Mouse (Mus musculus) midbrain, embryonic 12.5 days (tissue): Measurements from ENCODE around the gene Polr2b. TPM values are rescaled to one million over a fixed set of nuclear protein-coding genes. Genes with fewer than 3 reads are reported as not detected.

ENCODE experiments used
- ATAC-seq: fragments of 200-750 bp; cut with Nextera tagmentation; 2 replicates; pipeline ENCODE4 v1.8.0; 2017; ENCODE audit warnings: low read depth, moderate TSS enrichment, moderate library complexity; ENCODE audit not compliant: low FRiP score
- H3K27ac ChIP-seq: fragments of 300-500 bp; sonication (generic); replicated peaks from 2 replicates; pipeline ENCODE4 v1.5.1; 2016; ENCODE audit warnings: mild to moderate bottlenecking
- H3K27me3 ChIP-seq: fragments of 300-500 bp; sonication (generic); 2 replicates; pipeline ENCODE4 v1.6.1; 2016; ENCODE audit warnings: mild to moderate bottlenecking
- H3K36me3 ChIP-seq: fragments of 300-500 bp; sonication (generic); 2 replicates; pipeline ENCODE4 v1.6.1; 2016
- H3K4me1 ChIP-seq: fragments of 300-500 bp; sonication (generic); 2 replicates; pipeline ENCODE4 v1.6.1; 2016
- H3K4me2 ChIP-seq: fragments of 300-500 bp; sonication (generic); replicated peaks from 2 replicates; pipeline ENCODE4 v1.6.1; 2016; ENCODE audit warnings: mild to moderate bottlenecking, moderate library complexity
- H3K4me3 ChIP-seq: fragments of 300-500 bp; sonication (generic); 2 replicates; pipeline ENCODE4 v1.5.1; 2016; ENCODE audit warnings: mild to moderate bottlenecking
- H3K9ac ChIP-seq: fragments of 300-500 bp; sonication (generic); replicated peaks from 2 replicates; pipeline ENCODE4 v1.6.1; 2016; ENCODE audit warnings: mild to moderate bottlenecking, moderate library complexity
- H3K9me3 ChIP-seq: fragments of 300-500 bp; sonication (generic); 2 replicates; pipeline ENCODE4 v1.6.1; 2016; ENCODE audit warnings: mild to moderate bottlenecking
- WGBS: fragments of 180-500 bp; shearing (Covaris S2); methylation state at CpG from one replicate; pipeline ENCODE4 v1.1.7; 2016; 5-methylcytosine and 5-hydroxymethylcytosine counted together
- polyA plus RNA-seq: library from polyadenylated mRNA; unstranded; fragments of >200 nt; fragmentation: Nextera tagmentation; extraction: Ambion mirVana; gene quantifications from 2 replicates; pipeline ENCODE4 v1.2.1, GENCODE M21; 2016

The Polr2b gene
- polyA plus RNA-seq, 1 experiment from 2014 or later: 92.3 TPM

GRCm38 (mm10) chr5:77354361-77354787 lies 44.4 kb downstream of the Polr2b start:
- Histone ChIP-seq H3K9ac (no peak overlapping the region), H3K27ac (no peak overlapping the region), H3K4me2 (peak overlapping the region; percentile 38), H3K27me3 (peaks cover 27% of the 10 kb centered on the region), H3K9me3 (no peaks in the 10 kb centered on the region), H3K4me3 (no peak overlapping the region), H3K4me1 (peaks cover 8% of the 10 kb centered on the region; the same call in 1 of the 2 replicates), H3K36me3 (peaks cover 11% of the 10 kb centered on the region)
- ATAC-seq: peak; percentile 54; the same call in 1 of the 2 replicates
- 12% methylated on average over 16 of the region's 16 CpGs for WGBS

GRCm38 (mm10) chr5:77355307-77356265 lies 45.6 kb downstream of the Polr2b start:
- 77% methylated on average over 19 of the region's 19 CpGs for WGBS
- peaks cover 8% of the 10 kb centered on the region; the same call in 1 of the 2 replicates for H3K4me1 ChIP-seq
- H3K4me3 ChIP-seq: no peak overlapping the region
- ATAC-seq: no peak
- peaks cover under 1% of the 10 kb centered on the region; the same call in 1 of the 2 replicates for H3K36me3 ChIP-seq
- H3K4me2 ChIP-seq: no peak overlapping the region
- H3K9me3 ChIP-seq: no peaks in the 10 kb centered on the region
- H3K27ac ChIP-seq: no peak overlapping the region
- H3K27me3 ChIP-seq: peaks cover 27% of the 10 kb centered on the region
- no peak overlapping the region for H3K9ac ChIP-seq

GRCm38 (mm10) chr5:77357405-77358149 lies 47.6 kb downstream of the Polr2b start:
- no peaks in the 10 kb centered on the region for H3K36me3 ChIP-seq
- peak; percentile 79 for ATAC-seq
- peaks cover 8% of the 10 kb centered on the region; the same call in 1 of the 2 replicates for H3K4me1 ChIP-seq
- no peak overlapping the region for H3K27ac ChIP-seq
- 16% methylated on average over 22 of the region's 22 CpGs for whole genome bisulfite sequencing
- no peaks in the 10 kb centered on the region for H3K9me3 ChIP-seq
- no peak overlapping the region; the same call in 1 of the 2 replicates for H3K9ac ChIP-seq
- H3K4me2 ChIP-seq: peak overlapping the region; percentile 54
- peak overlapping the region; percentile 30 for H3K4me3 ChIP-seq
- H3K27me3 ChIP-seq: peaks cover 27% of the 10 kb centered on the region

- ATAC-seq: peak; percentile 47
- H3K9me3 ChIP-seq: no peaks in the 10 kb centered on the region
- peaks cover 8% of the 10 kb centered on the region; the same call in 1 of the 2 replicates for H3K4me1 ChIP-seq
- H3K4me2 ChIP-seq: peak overlapping the region; percentile 54
- peak overlapping the region; percentile 30 for H3K4me3 ChIP-seq
- H3K9ac ChIP-seq: no peak overlapping the region; the same call in 1 of the 2 replicates
- no peaks in the 10 kb centered on the region for H3K36me3 ChIP-seq
- WGBS: 3% methylated on average over 10 of the region's 10 CpGs
- H3K27ac ChIP-seq: no peak overlapping the region
- peaks cover 27% of the 10 kb centered on the region for H3K27me3 ChIP-seq
Observed at GRCm38 (mm10) chr5:77358347-77358746, 48.4 kb downstream of the Polr2b start.

- peaks cover 21% of the 10 kb centered on the region for H3K27me3 ChIP-seq
- H3K4me2 ChIP-seq: no peak overlapping the region
- H3K27ac ChIP-seq: no peak overlapping the region
- H3K9me3 ChIP-seq: no peaks in the 10 kb centered on the region
- no peak overlapping the region for H3K4me3 ChIP-seq
- H3K4me1 ChIP-seq: peaks cover 8% of the 10 kb centered on the region; the same call in 1 of the 2 replicates
- 93% methylated on average over 4 of the region's 4 CpGs for WGBS
- ATAC-seq: no peak
- H3K36me3 ChIP-seq: no peaks in the 10 kb centered on the region
- no peak overlapping the region for H3K9ac ChIP-seq
Observed at GRCm38 (mm10) chr5:77359971-77360370, 50.0 kb downstream of the Polr2b start.

- WGBS: 75% methylated on average over 4 of the region's 4 CpGs
- Histone ChIP-seq H3K9ac (no peak overlapping the region), H3K4me3 (no peak overlapping the region), H3K27ac (no peak overlapping the region), H3K9me3 (no peaks in the 10 kb centered on the region), H3K27me3 (peaks cover 13% of the 10 kb centered on the region), H3K4me2 (no peak overlapping the region), H3K36me3 (no peaks in the 10 kb centered on the region), H3K4me1 (peaks cover 8% of the 10 kb centered on the region; the same call in 1 of the 2 replicates)
- ATAC-seq: no peak
Observed at GRCm38 (mm10) chr5:77361006-77361405, 51.1 kb downstream of the Polr2b start.

- 56% methylated on average over 3 of the region's 3 CpGs for WGBS
- no peak overlapping the region for H3K9ac ChIP-seq
- peaks cover 8% of the 10 kb centered on the region; the same call in 1 of the 2 replicates for H3K4me1 ChIP-seq
- no peak for ATAC-seq
- no peaks in the 10 kb centered on the region for H3K9me3 ChIP-seq
- H3K36me3 ChIP-seq: no peaks in the 10 kb centered on the region
- peaks cover 8% of the 10 kb centered on the region; the same call in 1 of the 2 replicates for H3K27me3 ChIP-seq
- H3K4me3 ChIP-seq: no peak overlapping the region
- no peak overlapping the region for H3K4me2 ChIP-seq
- no peak overlapping the region for H3K27ac ChIP-seq
Observed at GRCm38 (mm10) chr5:77362120-77362519, 52.2 kb downstream of the Polr2b start.

- Histone ChIP-seq H3K9me3 (no peaks in the 10 kb centered on the region), H3K4me1 (no peaks in the 10 kb centered on the region), H3K27ac (no peak overlapping the region), H3K27me3 (0 out of 2 replicates have a peak, but pooled peaks cover 3% of the 10 kb centered on the region), H3K4me3 (no peak overlapping the region), H3K9ac (no peak overlapping the region), H3K4me2 (no peak overlapping the region), H3K36me3 (no peaks in the 10 kb centered on the region)
- no peak for ATAC-seq
- 91% methylated on average over 6 of the region's 6 CpGs for WGBS
Observed at GRCm38 (mm10) chr5:77363650-77364049, 53.7 kb downstream of the Polr2b start.

- Histone ChIP-seq H3K4me1 (no peaks in the 10 kb centered on the region), H3K9ac (no peak overlapping the region), H3K36me3 (no peaks in the 10 kb centered on the region), H3K27me3 (0 out of 2 replicates have a peak, but pooled peaks cover 3% of the 10 kb centered on the region), H3K4me2 (no peak overlapping the region), H3K4me3 (no peak overlapping the region), H3K9me3 (no peaks in the 10 kb centered on the region), H3K27ac (no peak overlapping the region)
- ATAC-seq: no peak
- whole genome bisulfite sequencing: 96% methylated on average over 3 of the region's 3 CpGs
Observed at GRCm38 (mm10) chr5:77364443-77365038, 54.6 kb downstream of the Polr2b start.

- H3K9me3 ChIP-seq: no peaks in the 10 kb centered on the region
- 0 out of 2 replicates have a peak, but pooled peaks cover 3% of the 10 kb centered on the region for H3K27me3 ChIP-seq
- ATAC-seq: no peak
- no peaks in the 10 kb centered on the region for H3K4me1 ChIP-seq
- H3K4me2 ChIP-seq: no peak overlapping the region
- H3K36me3 ChIP-seq: no peaks in the 10 kb centered on the region
- H3K9ac ChIP-seq: no peak overlapping the region
- no peak overlapping the region for H3K27ac ChIP-seq
- no peak overlapping the region for H3K4me3 ChIP-seq
- WGBS: 85% methylated on average over 8 of the region's 8 CpGs
Observed at GRCm38 (mm10) chr5:77366313-77366712, 56.4 kb downstream of the Polr2b start.

- ATAC-seq: no peak
- no peak overlapping the region for H3K27ac ChIP-seq
- H3K4me1 ChIP-seq: no peaks in the 10 kb centered on the region
- H3K9ac ChIP-seq: no peak overlapping the region
- WGBS: 91% methylated on average over 1 of the region's 1 CpGs
- H3K4me3 ChIP-seq: no peak overlapping the region
- H3K4me2 ChIP-seq: no peak overlapping the region
- no peaks in the 10 kb centered on the region for H3K9me3 ChIP-seq
- no peaks in the 10 kb centered on the region for H3K36me3 ChIP-seq
- H3K27me3 ChIP-seq: 0 out of 2 replicates have a peak, but pooled peaks cover 3% of the 10 kb centered on the region
Observed at GRCm38 (mm10) chr5:77367145-77367544, 57.2 kb downstream of the Polr2b start.
